Mouse (Mus musculus) lung, postnatal 0 days (tissue): ENCODE data around the gene 9130409I23Rik.

Experiments used
- CTCF ChIP-seq: IDR thresholded peaks from 2 replicates; pipeline ENCODE4 v1.5.1; 2016; ENCODE audit warnings: antibody characterized with exemption, mild to moderate bottlenecking
- EP300 ChIP-seq: IDR thresholded peaks from 2 replicates; pipeline ENCODE4 v1.6.1; 2016; ENCODE audit warnings: antibody characterized with exemption, mild to moderate bottlenecking, control low read depth

- no peak for TF ChIP-seq CTCF
- TF ChIP-seq EP300, result no peak
Observed at GRCm38 (mm10) chr1:181003790-181004189, 47.2 kb upstream of the 9130409I23Rik start.
